Mouse (Mus musculus): Measurements from ENCODE around the gene C330021F23Rik. TPM values are rescaled to one million over a fixed set of nuclear protein-coding genes. Genes with fewer than 3 reads are reported as not detected.

The C330021F23Rik gene
- 4.8 and 5.6 TPM in 2 replicates for polyA plus RNA-seq (2014; fragmentation: Nextera tagmentation; extraction: Ambion mirVana)

GRCm38 (mm10) chr8:3567641-3568371, at the start of gene C330021F23Rik:
Gene C330021F23Rik, plus strand, starts transcription at chr8:3567990.
- Histone ChIP-seq H3K27ac (ENCODE audit: low read depth, low read length) (no peak within 1 kb of the TSS), H3K36me3 (ENCODE audit: control insufficient read depth, insufficient read depth, low read length) (no peaks in the 10 kb centered on the region), H3K4me3 (ENCODE audit: low read depth, low read length) (peak within 1 kb of the TSS; percentile 23), H3K9ac (ENCODE audit: low read length) (peak within 1 kb of the TSS; percentile 44), H3K4me1 (ENCODE audit: control insufficient read depth, insufficient read depth, low read length) (no peaks in the 10 kb centered on the region), H3K9me3 (ENCODE audit: control insufficient read depth, low read length) (no peaks in the 10 kb centered on the region), H3K27me3 (ENCODE audit: control insufficient read depth, insufficient read depth, low read length) (no peaks in the 10 kb centered on the region), H3K4me2 (ENCODE audit: low read depth) (peak within 1 kb of the TSS; percentile 41)
- 2% methylated on average over 12 of the region's 12 CpGs for WGBS
- ATAC-seq (ENCODE audit: insufficient read depth, low FRiP score, low TSS enrichment) (peak; percentile 88), DNase-seq (ENCODE audit: low spot score) (peak; percentile 39)

- Histone ChIP-seq H3K27ac (ENCODE audit: low read depth, low read length) (no peak overlapping the region), H3K4me3 (ENCODE audit: low read depth, low read length) (no peak overlapping the region), H3K4me1 (ENCODE audit: control insufficient read depth, insufficient read depth, low read length) (no peaks in the 10 kb centered on the region), H3K4me2 (ENCODE audit: low read depth) (no peak overlapping the region), H3K36me3 (ENCODE audit: control insufficient read depth, insufficient read depth, low read length) (peaks cover 6% of the 10 kb centered on the region; the same call in 1 of the 2 replicates), H3K27me3 (ENCODE audit: control insufficient read depth, insufficient read depth, low read length) (no peaks in the 10 kb centered on the region), H3K9ac (ENCODE audit: low read length) (no peak overlapping the region), H3K9me3 (ENCODE audit: control insufficient read depth, low read length) (no peaks in the 10 kb centered on the region)
- WGBS = 91% methylated on average over 13 of the region's 13 CpGs
- no peak for ATAC-seq (ENCODE audit: insufficient read depth, low FRiP score, low TSS enrichment)
- no peak for DNase-seq (ENCODE audit: low spot score)
These were observed 45.6 kb upstream of the C330021F23Rik start for GRCm38 (mm10) chr8:3522007-3522697.

- Histone ChIP-seq H3K36me3 (ENCODE audit: control insufficient read depth, insufficient read depth, low read length) (peaks cover 3% of the 10 kb centered on the region), H3K27ac (ENCODE audit: low read depth, low read length) (no peak overlapping the region), H3K4me3 (ENCODE audit: low read depth, low read length) (no peak overlapping the region), H3K9ac (ENCODE audit: low read length) (no peak overlapping the region), H3K4me1 (ENCODE audit: control insufficient read depth, insufficient read depth, low read length) (no peaks in the 10 kb centered on the region), H3K9me3 (ENCODE audit: control insufficient read depth, low read length) (no peaks in the 10 kb centered on the region), H3K27me3 (ENCODE audit: control insufficient read depth, insufficient read depth, low read length) (no peaks in the 10 kb centered on the region), H3K4me2 (ENCODE audit: low read depth) (no peak overlapping the region)
- 95% methylated on average over 5 of the region's 5 CpGs for WGBS
- DNase-seq (ENCODE audit: low spot score) = no peak
- ATAC-seq (ENCODE audit: insufficient read depth, low FRiP score, low TSS enrichment) = no peak
These were observed 37.0 kb upstream of the C330021F23Rik start for GRCm38 (mm10) chr8:3530816-3531215.

GRCm38 (mm10) chr8:3531936-3532335, 35.9 kb upstream of the C330021F23Rik start:
- H3K9ac ChIP-seq (ENCODE audit: low read length) = no peak overlapping the region
- 94% methylated on average over 18 of the region's 18 CpGs for WGBS

GRCm38 (mm10) chr8:3536053-3536841, 31.5 kb upstream of the C330021F23Rik start:
- 57% methylated on average over 15 of the region's 15 CpGs for WGBS
- no peak for DNase-seq (ENCODE audit: low spot score)
- Histone ChIP-seq H3K36me3 (ENCODE audit: control insufficient read depth, insufficient read depth, low read length) (peaks cover 5% of the 10 kb centered on the region), H3K4me1 (ENCODE audit: control insufficient read depth, insufficient read depth, low read length) (no peaks in the 10 kb centered on the region), H3K4me3 (ENCODE audit: low read depth, low read length) (no peak overlapping the region), H3K4me2 (ENCODE audit: low read depth) (no peak overlapping the region), H3K27ac (ENCODE audit: low read depth, low read length) (no peak overlapping the region), H3K9ac (ENCODE audit: low read length) (no peak overlapping the region), H3K9me3 (ENCODE audit: control insufficient read depth, low read length) (no peaks in the 10 kb centered on the region), H3K27me3 (ENCODE audit: control insufficient read depth, insufficient read depth, low read length) (no peaks in the 10 kb centered on the region)
- ATAC-seq (ENCODE audit: insufficient read depth, low FRiP score, low TSS enrichment) = no peak

More at GRCm38 (mm10) chr8:3531936-3532335, 35.9 kb upstream of the C330021F23Rik start:
- no peak for DNase-seq (ENCODE audit: low spot score)
- H3K4me3 ChIP-seq (ENCODE audit: low read depth, low read length) = no peak overlapping the region
- no peak overlapping the region for H3K4me2 ChIP-seq (ENCODE audit: low read depth)
- no peak overlapping the region for H3K27ac ChIP-seq (ENCODE audit: low read depth, low read length)
- H3K36me3 ChIP-seq (ENCODE audit: control insufficient read depth, insufficient read depth, low read length) = peaks cover 6% of the 10 kb centered on the region
- H3K9me3 ChIP-seq (ENCODE audit: control insufficient read depth, low read length) = no peaks in the 10 kb centered on the region
- no peak for ATAC-seq (ENCODE audit: insufficient read depth, low FRiP score, low TSS enrichment)
- no peaks in the 10 kb centered on the region for H3K27me3 ChIP-seq (ENCODE audit: control insufficient read depth, insufficient read depth, low read length)
- no peaks in the 10 kb centered on the region for H3K4me1 ChIP-seq (ENCODE audit: control insufficient read depth, insufficient read depth, low read length)

GRCm38 (mm10) chr8:3536940-3537339, 30.9 kb upstream of the C330021F23Rik start:
- no peak for ATAC-seq (ENCODE audit: insufficient read depth, low FRiP score, low TSS enrichment)
- no peaks in the 10 kb centered on the region for H3K27me3 ChIP-seq (ENCODE audit: control insufficient read depth, insufficient read depth, low read length)
- peaks cover 3% of the 10 kb centered on the region for H3K36me3 ChIP-seq (ENCODE audit: control insufficient read depth, insufficient read depth, low read length)
- H3K4me1 ChIP-seq (ENCODE audit: control insufficient read depth, insufficient read depth, low read length) = no peaks in the 10 kb centered on the region
- H3K4me3 ChIP-seq (ENCODE audit: low read depth, low read length) = no peak overlapping the region
- WGBS = 91% methylated on average over 9 of the region's 9 CpGs
- no peak overlapping the region for H3K9ac ChIP-seq (ENCODE audit: low read length)
- no peaks in the 10 kb centered on the region for H3K9me3 ChIP-seq (ENCODE audit: control insufficient read depth, low read length)
- no peak overlapping the region for H3K27ac ChIP-seq (ENCODE audit: low read depth, low read length)
- DNase-seq (ENCODE audit: low spot score) = no peak
- no peak overlapping the region for H3K4me2 ChIP-seq (ENCODE audit: low read depth)

- Histone ChIP-seq H3K36me3 (ENCODE audit: control insufficient read depth, insufficient read depth, low read length) (peaks cover 3% of the 10 kb centered on the region), H3K27ac (ENCODE audit: low read depth, low read length) (no peak overlapping the region), H3K4me3 (ENCODE audit: low read depth, low read length) (no peak overlapping the region), H3K4me2 (ENCODE audit: low read depth) (no peak overlapping the region), H3K9ac (ENCODE audit: low read length) (no peak overlapping the region), H3K9me3 (ENCODE audit: control insufficient read depth, low read length) (no peaks in the 10 kb centered on the region), H3K27me3 (ENCODE audit: control insufficient read depth, insufficient read depth, low read length) (no peaks in the 10 kb centered on the region), H3K4me1 (ENCODE audit: control insufficient read depth, insufficient read depth, low read length) (no peaks in the 10 kb centered on the region)
- DNase-seq (ENCODE audit: low spot score) (no peak), ATAC-seq (ENCODE audit: insufficient read depth, low FRiP score, low TSS enrichment) (no peak)
- WGBS = 96% methylated on average over 24 of the region's 26 CpGs
These were observed 30.1 kb upstream of the C330021F23Rik start for GRCm38 (mm10) chr8:3537666-3538065.

GRCm38 (mm10) chr8:3539146-3539545, 28.6 kb upstream of the C330021F23Rik start:
- peaks cover 5% of the 10 kb centered on the region for H3K36me3 ChIP-seq (ENCODE audit: control insufficient read depth, insufficient read depth, low read length)
- DNase-seq (ENCODE audit: low spot score) = no peak
- WGBS = 84% methylated on average over 7 of the region's 7 CpGs

More at GRCm38 (mm10) chr8:3539146-3539545, 28.6 kb upstream of the C330021F23Rik start:
- no peak for ATAC-seq (ENCODE audit: insufficient read depth, low FRiP score, low TSS enrichment)
- Histone ChIP-seq H3K4me2 (ENCODE audit: low read depth) (no peak overlapping the region), H3K27ac (ENCODE audit: low read depth, low read length) (no peak overlapping the region), H3K9me3 (ENCODE audit: control insufficient read depth, low read length) (no peaks in the 10 kb centered on the region), H3K4me1 (ENCODE audit: control insufficient read depth, insufficient read depth, low read length) (no peaks in the 10 kb centered on the region), H3K9ac (ENCODE audit: low read length) (no peak overlapping the region), H3K4me3 (ENCODE audit: low read depth, low read length) (no peak overlapping the region), H3K27me3 (ENCODE audit: control insufficient read depth, insufficient read depth, low read length) (no peaks in the 10 kb centered on the region)
